Mouse (Mus musculus) spleen, adult 2 months (tissue): ENCODE measurements around the gene Slc12a7. TPM values are rescaled to one million over a fixed set of nuclear protein-coding genes. Genes with fewer than 3 reads are reported as not detected.
"Not testable (repeated sequence)": the region's sequence is repeated elsewhere in the genome, so short reads cannot be mapped to it uniquely, and the experiment has no call there.

Source experiments
- DNase-seq, 2 experiments: peaks; one replicate each; pipeline versions ENCODE4 v3.0.0 to v3.0.0-alpha.2; 2012 to 2021; ENCODE audit warnings: low spot score in 2 of 2, low read depth in 1 of 2
- H3K27ac ChIP-seq: fragments of 200-500 bp; 2 replicates; pipeline ENCODE4 v1.5.1; 2012; ENCODE audit warnings: low read length, inconsistent platforms; ENCODE audit not compliant: insufficient read depth
- H3K27me3 ChIP-seq: fragments of 200-500 bp; 2 replicates; pipeline ENCODE4 v1.6.1; 2012; ENCODE audit warnings: mild to moderate bottlenecking, moderate library complexity, low read length, inconsistent platforms; ENCODE audit not compliant: control insufficient read depth, insufficient read depth
- H3K36me3 ChIP-seq: fragments of 200-500 bp; 2 replicates; pipeline ENCODE4 v1.6.1; 2012; ENCODE audit warnings: mild to moderate bottlenecking, low read length, inconsistent platforms; ENCODE audit not compliant: control insufficient read depth, insufficient read depth
- H3K4me1 ChIP-seq: fragments of 200-500 bp; 2 replicates; pipeline ENCODE4 v1.6.1; 2011; ENCODE audit warnings: inconsistent platforms; ENCODE audit not compliant: control insufficient read depth, insufficient read depth, insufficient read length
- H3K4me3 ChIP-seq: fragments of 200-500 bp; 2 replicates; pipeline ENCODE4 v1.5.1; 2011; ENCODE audit warnings: mild to moderate bottlenecking, inconsistent platforms; ENCODE audit not compliant: insufficient read depth, insufficient read length; ENCODE audit errors: extremely low read depth
- CTCF ChIP-seq: fragments of 200-500 bp; IDR thresholded peaks from 2 replicates; pipeline ENCODE4 v1.5.1; 2011; ENCODE audit warnings: mild to moderate bottlenecking, inconsistent platforms; ENCODE audit not compliant: insufficient read depth, insufficient read length, insufficient replicate concordance; ENCODE audit errors: extremely low read depth
- POLR2A ChIP-seq: fragments of 200-500 bp; IDR thresholded peaks from 2 replicates; pipeline ENCODE4 v1.6.1; 2011; ENCODE audit warnings: low read depth, low read length, inconsistent platforms
- WGBS: fragments of 180-500 bp; shearing (Covaris S2); methylation state at CpG from one replicate; pipeline ENCODE4 v1.1.7; 2018; 5-methylcytosine and 5-hydroxymethylcytosine counted together
- polyA plus RNA-seq: library from polyadenylated mRNA; depleted of rRNA; stranded (reverse); fragments of >200 nt; gene quantifications from 2 replicates; pipeline ENCODE4 v1.2.3, GENCODE M21; 2012

Slc12a7 gene
- polyA plus RNA-seq, 1 experiment: 56.2 TPM

DNA sequence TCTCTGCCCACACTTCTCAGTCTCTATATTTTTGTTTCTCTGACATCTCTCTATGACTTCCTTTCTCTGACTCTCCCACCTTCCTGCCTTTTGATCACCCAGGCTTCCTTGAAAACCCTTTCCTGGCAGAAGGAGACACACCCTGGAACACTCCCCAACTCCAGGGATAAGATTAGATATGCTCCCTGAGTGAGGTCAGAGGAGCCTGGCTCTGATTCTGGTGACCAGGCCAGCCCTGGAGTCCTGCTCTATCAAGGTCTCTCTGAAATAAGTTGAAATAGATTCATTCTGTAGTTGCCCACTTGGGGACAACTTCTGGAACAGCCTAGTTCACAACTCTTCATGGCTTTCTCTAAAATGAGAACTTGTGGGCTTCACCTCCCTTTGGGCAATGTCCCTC lies 4.3 kb upstream of the Slc12a7 start:
- peaks cover 3% of the 10 kb centered on the region; the same call in 1 of the 2 replicates for H3K4me1 ChIP-seq
- DNase-seq: no peak
- TF ChIP-seq CTCF: no peak
- no peak for TF ChIP-seq POLR2A

DNA sequence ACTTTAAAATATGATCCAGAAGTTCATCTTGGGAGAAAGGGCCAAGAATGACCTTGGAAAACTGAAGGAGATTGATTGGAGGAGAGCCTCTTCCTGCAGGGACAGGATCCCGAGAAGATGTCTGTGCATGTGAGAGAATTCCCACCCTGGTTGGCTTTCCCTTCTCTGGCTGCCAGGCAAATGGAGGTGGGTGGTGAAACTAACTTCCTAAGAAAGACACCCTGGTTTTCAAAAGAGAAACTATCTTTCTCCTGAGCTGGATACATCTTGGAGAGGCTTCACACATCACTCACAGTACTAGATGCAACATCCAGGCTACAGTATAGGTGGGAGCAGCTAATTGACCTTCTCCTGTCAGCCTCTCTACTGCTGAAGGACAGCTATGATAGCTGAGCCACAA lies 2.0 kb upstream of the Slc12a7 start:
- Histone ChIP-seq H3K27ac (no peak overlapping the region), H3K36me3 (no peaks in the 10 kb centered on the region), H3K27me3 (0 out of 2 replicates have a peak, but pooled peaks cover 5% of the 10 kb centered on the region), H3K4me1 (peaks cover 6% of the 10 kb centered on the region; the same call in 1 of the 2 replicates), H3K4me3 (no peak overlapping the region)
- WGBS: 88% methylated on average over 1 of the region's 1 CpGs
- no peak for DNase-seq
- TF ChIP-seq POLR2A (no peak), CTCF (no peak)

More for the DNA sequence above, 4.3 kb upstream of the Slc12a7 start:
- no peak overlapping the region for H3K4me3 ChIP-seq
- H3K27ac ChIP-seq: no peak overlapping the region
- H3K27me3 ChIP-seq: 0 out of 2 replicates have a peak, but pooled peaks cover 5% of the 10 kb centered on the region
- H3K36me3 ChIP-seq: no peaks in the 10 kb centered on the region

DNA sequence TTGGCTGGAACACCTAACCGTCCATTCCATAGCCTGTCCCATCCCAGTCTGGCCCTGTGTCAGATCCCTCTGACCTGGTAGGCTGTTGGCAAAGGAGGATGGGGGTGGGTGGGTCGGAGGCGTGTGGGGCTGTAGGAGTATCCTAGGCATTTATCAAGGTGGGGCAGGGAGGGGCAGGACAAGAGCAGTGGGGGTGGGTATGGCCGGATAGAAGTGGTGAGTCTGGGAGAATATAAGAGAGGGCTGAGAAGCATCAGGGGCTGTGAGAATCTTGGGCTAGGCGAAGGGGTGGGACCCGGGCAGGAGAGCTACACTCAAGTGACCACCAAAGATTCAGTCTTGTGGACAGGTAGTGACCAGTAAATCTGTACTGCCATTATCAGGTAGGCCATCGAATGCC lies 659 bp upstream of the Slc12a7 start:
- no peaks in the 10 kb centered on the region for H3K36me3 ChIP-seq
- 85% methylated on average over 7 of the region's 7 CpGs for WGBS
- 0 out of 2 replicates have a peak, but pooled peaks cover 5% of the 10 kb centered on the region for H3K27me3 ChIP-seq
- TF ChIP-seq POLR2A (no peak), CTCF (no peak)
- no peak overlapping the region for H3K4me3 ChIP-seq
- H3K4me1 ChIP-seq: peaks cover 6% of the 10 kb centered on the region; the same call in 1 of the 2 replicates
- no peak overlapping the region for H3K27ac ChIP-seq
- DNase-seq: no peak

DNA sequence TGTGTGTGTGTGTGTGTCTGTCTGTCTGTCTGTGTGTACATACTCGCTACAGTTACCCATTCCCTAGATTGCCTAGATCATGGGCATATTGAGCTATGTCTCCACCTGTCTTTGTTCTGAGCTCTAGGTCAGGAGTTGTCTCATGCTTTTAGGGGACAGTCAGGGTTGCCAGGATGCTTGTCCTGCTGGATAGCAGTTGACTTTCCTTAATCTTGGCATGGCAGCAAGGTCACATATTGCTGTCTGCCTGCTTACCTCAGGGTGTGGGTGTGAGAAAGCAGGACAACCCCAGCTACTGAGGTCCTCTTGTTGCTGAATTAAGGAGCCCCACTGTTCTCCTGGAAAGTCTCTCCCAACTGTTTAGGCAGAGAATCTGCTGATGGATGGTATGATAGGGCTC lies 1.5 kb downstream of the Slc12a7 start:
- TF ChIP-seq POLR2A (no peak), CTCF (no peak)
- no peaks in the 10 kb centered on the region for H3K36me3 ChIP-seq
- H3K4me1 ChIP-seq: peaks cover 10% of the 10 kb centered on the region; the same call in 1 of the 2 replicates
- 0 out of 2 replicates have a peak overlapping the region, but pooled peaks have one; percentile 8 for H3K27ac ChIP-seq
- no peak for DNase-seq
- peak overlapping the region; percentile 2; the same call in 1 of the 2 replicates for H3K4me3 ChIP-seq
- H3K27me3 ChIP-seq: 0 out of 2 replicates have a peak, but pooled peaks cover 5% of the 10 kb centered on the region
- WGBS: 73% methylated on average over 1 of the region's 1 CpGs

DNA sequence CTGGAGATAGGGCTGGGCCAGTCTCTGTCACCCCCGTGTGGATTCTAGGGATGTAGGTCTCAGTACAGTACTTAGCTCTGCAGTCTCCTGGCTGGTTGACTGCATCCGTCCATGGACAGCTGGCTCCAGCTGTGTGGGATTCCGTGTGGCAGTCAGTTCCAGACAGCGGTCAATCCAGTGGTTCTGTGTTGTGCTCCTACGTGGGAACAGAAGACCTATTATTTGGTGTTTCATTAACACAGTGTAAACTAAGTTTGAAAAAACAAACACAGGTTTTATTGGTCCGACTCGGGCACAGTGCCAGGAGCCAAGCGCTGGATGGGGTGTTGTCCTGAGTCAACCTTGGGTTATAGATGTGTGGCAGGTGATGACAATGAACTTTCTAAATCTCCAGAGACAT lies 2.4 kb downstream of the Slc12a7 start:
- Histone ChIP-seq H3K4me1 (peaks cover 10% of the 10 kb centered on the region; the same call in 1 of the 2 replicates), H3K27me3 (0 out of 2 replicates have a peak, but pooled peaks cover 5% of the 10 kb centered on the region), H3K4me3 (no peak overlapping the region), H3K27ac (peak overlapping the region; percentile 66), H3K36me3 (no peaks in the 10 kb centered on the region)
- 86% methylated on average over 8 of the region's 8 CpGs for WGBS
- no peak for DNase-seq
- no peak for TF ChIP-seq CTCF

GRCm38 (mm10) chr13:73735928-73736327 lies 3.0 kb downstream of the Slc12a7 start:
- Histone ChIP-seq H3K27me3 (0 out of 2 replicates have a peak, but pooled peaks cover 5% of the 10 kb centered on the region), H3K4me1 (peaks cover 11% of the 10 kb centered on the region; the same call in 1 of the 2 replicates), H3K27ac (peak overlapping the region; percentile 66), H3K4me3 (no peak overlapping the region), H3K36me3 (no peaks in the 10 kb centered on the region)
- no peak for DNase-seq
- 54% methylated on average over 2 of the region's 2 CpGs for WGBS
- TF ChIP-seq POLR2A: no peak
- TF ChIP-seq CTCF: no peak

- DNase-seq: peak; percentile 11 to 55
- 0 out of 2 replicates have a peak, but pooled peaks cover 5% of the 10 kb centered on the region for H3K27me3 ChIP-seq
- WGBS: 23% methylated on average over 3 of the region's 3 CpGs
Measured at GRCm38 (mm10) chr13:73736943-73737342, 4.0 kb downstream of the Slc12a7 start.

GRCm38 (mm10) chr13:73740399-73740944 lies 7.6 kb downstream of the Slc12a7 start:
- H3K4me1 ChIP-seq, H3K36me3 ChIP-seq, H3K4me3 ChIP-seq, H3K27me3 ChIP-seq, DNase-seq: not testable (repeated sequence)
- H3K27ac ChIP-seq: peak overlapping the region; percentile 53
- 40% methylated on average over 2 of the region's 2 CpGs for WGBS

More at GRCm38 (mm10) chr13:73736943-73737342, 4.0 kb downstream of the Slc12a7 start:
- no peak for TF ChIP-seq POLR2A
- TF ChIP-seq CTCF: no peak
- H3K27ac ChIP-seq: peak overlapping the region; percentile 86
- H3K36me3 ChIP-seq: no peaks in the 10 kb centered on the region
- H3K4me1 ChIP-seq: peaks cover 11% of the 10 kb centered on the region; the same call in 1 of the 2 replicates
- H3K4me3 ChIP-seq: no peak overlapping the region
